ENCODE assay signal across 8 mouse cellular contexts in genomic region chr11:57598161-57598560, GRCm38 (mm10). TPM values are rescaled to one million over a fixed set of nuclear protein-coding genes. Genes with fewer than 3 reads are reported as not detected.
DNase-seq lines count a peak whose midpoint lies in the region.

No protein-coding gene starts in this region.

- peak; percentile 21 for DNase-seq in layer of hippocampus, adult 11-12 months (ENCODE audit: low spot score)
- DNase-seq in layer of hippocampus, postnatal 25 days (ENCODE audit: extremely low spot score in 1 of 2, low spot score in 1 of 2), result no peak
- peak; percentile 49 to 82 for DNase-seq in frontal cortex, adult 2 months (ENCODE audit: extremely low spot score in 1 of 2, low spot score in 1 of 2)
- DNase-seq in heart, postnatal 25 days (ENCODE audit: low spot score), result peak; percentile 15
- DNase-seq in right cerebral cortex, postnatal 14 days, result peak; percentile 48
- DNase-seq in cerebellum, adult 8-10 months, result no peak
- DNase-seq in cerebellum, adult 9-10 months, result no peak
- no peak for DNase-seq in ovary, postnatal 10 days (ENCODE audit: low spot score)

- intact Hi-C loops in heart, postnatal 25 days (cut with DNase I), result no loop called here

RNA-seq across cellular contexts. Expression of gene Galnt10, which starts 47.1 kb away (rescaled TPM):
- total RNA-seq in layer of hippocampus, postnatal 25 days (2021), result 1 to 10 TPM; 7.1 TPM
- 8.6 and 9.7 TPM in 2 replicates for polyA plus RNA-seq in frontal cortex, adult 2 months (2012; rRNA removed)
- 1 to 10 TPM; 8.4 to 9.0 TPM for total RNA-seq in heart, postnatal 25 days (2021)

Comparison
In these comparisons a context has a peak if more than half of its experiments do, and no peak if none do; other contexts are left out.
1. DNase-seq: peak in layer of hippocampus, adult 11-12 months (single experiment), frontal cortex, adult 2 months (2 of 2), heart, postnatal 25 days (single experiment) and right cerebral cortex, postnatal 14 days (single experiment); none in layer of hippocampus, postnatal 25 days (0 of 2), cerebellum, adult 8-10 months (single experiment), cerebellum, adult 9-10 months (single experiment) and ovary, postnatal 10 days (single experiment).